Mouse (Mus musculus) kidney, embryonic 16.5 days (tissue): Measurements from ENCODE around the gene Vps45. TPM values are rescaled to one million over a fixed set of nuclear protein-coding genes. Genes with fewer than 3 reads are reported as not detected.

ENCODE experiments used
- ATAC-seq: fragments of 200-750 bp; cut with Nextera tagmentation; 2 replicates; pipeline ENCODE4 v1.8.0; 2017; ENCODE audit warnings: moderate TSS enrichment; ENCODE audit not compliant: low FRiP score, low TSS enrichment
- H3K27ac ChIP-seq: fragments of 300-500 bp; sonication (generic); 2 replicates; pipeline ENCODE4 v1.5.1; 2014; ENCODE audit warnings: low read length
- H3K27me3 ChIP-seq: fragments of 300-500 bp; sonication (generic); 2 replicates; pipeline ENCODE4 v1.6.1; 2014; ENCODE audit warnings: low read length, control low read depth, mixed read lengths; ENCODE audit not compliant: insufficient read depth
- H3K36me3 ChIP-seq: fragments of 300-500 bp; sonication (generic); 2 replicates; pipeline ENCODE4 v1.6.1; 2014; ENCODE audit warnings: low read length, control low read depth, mixed read lengths; ENCODE audit not compliant: insufficient read depth
- H3K4me1 ChIP-seq: fragments of 300-500 bp; sonication (generic); 2 replicates; pipeline ENCODE4 v1.6.1; 2014; ENCODE audit warnings: low read length, control low read depth, mixed read lengths; ENCODE audit not compliant: insufficient read depth
- H3K4me2 ChIP-seq: fragments of 300-500 bp; sonication (generic); replicated peaks from 2 replicates; pipeline ENCODE4 v1.6.1; 2014; ENCODE audit warnings: low read depth, low read length
- H3K4me3 ChIP-seq: fragments of 300-500 bp; sonication (generic); 2 replicates; pipeline ENCODE4 v1.5.1; 2014; ENCODE audit warnings: mild to moderate bottlenecking, low read length
- H3K9ac ChIP-seq: fragments of 300-500 bp; sonication (generic); replicated peaks from 2 replicates; pipeline ENCODE4 v1.6.1; 2014; ENCODE audit warnings: low read length
- H3K9me3 ChIP-seq: fragments of 300-500 bp; sonication (generic); 2 replicates; pipeline ENCODE4 v1.6.1; 2016; ENCODE audit warnings: low read length, control low read depth
- WGBS: fragments of 180-500 bp; shearing (Covaris S2); extraction: QIAGEN DNeasy Blood & Tissue Kit; methylation state at CpG from one replicate; pipeline ENCODE4 v1.1.7; 2014; 5-methylcytosine and 5-hydroxymethylcytosine counted together
- polyA plus RNA-seq: library from polyadenylated mRNA; unstranded; fragments of >200 nt; fragmentation: Nextera tagmentation; extraction: Ambion mirVana; gene quantifications from 2 replicates; pipeline ENCODE4 v1.2.1, GENCODE M21; 2015

Vps45 gene
- polyA plus RNA-seq, 1 experiment from 2014 or later = 37.0 TPM

DNA sequence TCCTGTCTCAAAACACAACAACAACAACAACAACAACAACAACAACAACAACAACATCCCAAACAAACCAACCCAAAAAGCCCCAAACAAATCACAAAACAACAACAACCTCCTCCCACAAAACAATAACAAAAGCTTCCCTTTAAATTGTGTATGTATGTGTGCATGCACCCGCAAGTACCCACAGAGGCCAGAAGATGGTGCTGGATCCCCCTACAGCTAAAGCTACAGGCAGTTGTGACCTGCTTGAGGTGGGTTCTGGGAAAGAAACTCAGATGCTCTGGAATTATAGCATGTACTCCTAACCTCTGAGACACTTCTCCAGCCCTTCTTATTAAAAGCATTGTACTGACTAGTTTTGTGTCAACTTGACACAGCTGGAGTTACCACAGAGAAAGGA lies 22.7 kb upstream of the Vps45 start:
- H3K4me1 ChIP-seq = no peaks in the 10 kb centered on the region
- ATAC-seq = no peak
- H3K27me3 ChIP-seq = no peaks in the 10 kb centered on the region
- no peaks in the 10 kb centered on the region for H3K36me3 ChIP-seq
- no peak overlapping the region for H3K9ac ChIP-seq
- 79% methylated on average over 1 of the region's 1 CpGs for WGBS
- no peak overlapping the region for H3K4me3 ChIP-seq
- H3K4me2 ChIP-seq = no peak overlapping the region
- H3K9me3 ChIP-seq = no peaks in the 10 kb centered on the region
- no peak overlapping the region for H3K27ac ChIP-seq

- WGBS = 42% methylated on average over 3 of the region's 3 CpGs
- Histone ChIP-seq H3K27me3 (no peaks in the 10 kb centered on the region), H3K4me2 (no peak overlapping the region), H3K9ac (no peak overlapping the region), H3K36me3 (no peaks in the 10 kb centered on the region), H3K9me3 (0 out of 2 replicates have a peak, but pooled peaks cover 2% of the 10 kb centered on the region), H3K4me1 (no peaks in the 10 kb centered on the region), H3K27ac (no peak overlapping the region), H3K4me3 (no peak overlapping the region)
- ATAC-seq = no peak
Measured at GRCm38 (mm10) chr3:96078711-96079110, 20.4 kb upstream of the Vps45 start.

- Histone ChIP-seq H3K4me1 (no peaks in the 10 kb centered on the region), H3K4me2 (no peak overlapping the region), H3K27me3 (no peaks in the 10 kb centered on the region), H3K27ac (no peak overlapping the region), H3K9ac (no peak overlapping the region), H3K9me3 (0 out of 2 replicates have a peak, but pooled peaks cover 2% of the 10 kb centered on the region), H3K36me3 (no peaks in the 10 kb centered on the region), H3K4me3 (no peak overlapping the region)
- 75% methylated on average over 6 of the region's 6 CpGs for WGBS
- no peak for ATAC-seq
Measured at GRCm38 (mm10) chr3:96078066-96078465, 19.8 kb upstream of the Vps45 start.

DNA sequence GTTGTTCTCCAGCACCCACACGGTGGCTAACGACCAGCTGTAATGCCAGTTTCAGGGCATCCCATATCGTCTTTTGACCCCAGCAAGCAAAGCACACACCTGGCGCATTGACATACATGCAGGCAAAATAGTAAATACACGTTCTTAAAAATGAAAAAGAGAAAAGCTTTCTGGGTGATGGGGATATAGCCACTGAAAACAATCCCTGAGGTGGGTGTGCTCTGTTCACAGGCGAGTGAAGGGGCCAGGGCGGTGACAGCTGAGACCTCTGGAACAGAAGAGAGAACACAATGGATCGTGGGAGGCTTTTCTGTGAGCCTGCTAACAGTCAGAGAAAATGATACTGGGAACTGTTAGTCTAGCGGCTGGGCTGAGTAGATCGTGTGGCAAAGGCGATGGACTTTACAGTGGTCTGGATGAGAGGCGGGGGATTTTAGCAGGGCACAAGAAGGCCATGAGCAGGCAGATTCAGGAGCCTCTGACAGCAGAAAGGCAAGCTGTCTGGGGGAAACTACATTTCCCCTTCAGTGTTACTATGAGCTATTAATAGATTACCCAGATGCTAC lies 14.7 kb upstream of the Vps45 start:
- WGBS = 43% methylated on average over 12 of the region's 12 CpGs
- peak overlapping the region; percentile 38 for H3K9ac ChIP-seq
- no peaks in the 10 kb centered on the region for H3K27me3 ChIP-seq
- H3K4me2 ChIP-seq = peak overlapping the region; percentile 41
- H3K9me3 ChIP-seq = 0 out of 2 replicates have a peak, but pooled peaks cover 2% of the 10 kb centered on the region
- no peak overlapping the region for H3K27ac ChIP-seq
- no peaks in the 10 kb centered on the region for H3K36me3 ChIP-seq
- H3K4me1 ChIP-seq = 0 out of 2 replicates have a peak, but pooled peaks cover 4% of the 10 kb centered on the region
- 0 out of 2 replicates have a peak, but pooled peaks have one; percentile 42 for ATAC-seq
- peak overlapping the region; percentile 8; the same call in 1 of the 2 replicates for H3K4me3 ChIP-seq

DNA sequence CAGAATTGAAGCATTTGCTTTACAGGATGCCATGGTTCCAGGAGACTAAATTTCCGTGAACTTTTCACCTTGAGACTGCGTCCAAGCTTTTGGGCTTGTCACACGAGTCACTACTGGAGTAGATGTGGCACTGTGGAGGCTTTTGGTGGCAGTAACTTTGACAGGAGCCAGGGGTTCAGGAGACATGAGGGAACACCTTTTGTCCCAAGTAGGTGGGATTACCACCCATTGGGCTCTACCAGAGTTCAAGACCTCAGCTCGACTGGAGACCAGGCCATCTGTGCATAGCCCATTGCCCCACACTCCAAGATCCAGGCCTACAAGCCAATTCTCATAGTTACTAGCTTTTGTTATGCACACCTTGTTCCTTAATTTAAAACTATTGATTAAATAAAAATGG lies 12.0 kb upstream of the Vps45 start:
- H3K4me2 ChIP-seq = no peak overlapping the region
- no peaks in the 10 kb centered on the region for H3K27me3 ChIP-seq
- H3K4me1 ChIP-seq = 0 out of 2 replicates have a peak, but pooled peaks cover 4% of the 10 kb centered on the region
- H3K27ac ChIP-seq = no peak overlapping the region
- H3K9ac ChIP-seq = no peak overlapping the region
- H3K9me3 ChIP-seq = 0 out of 2 replicates have a peak, but pooled peaks cover 1% of the 10 kb centered on the region
- no peaks in the 10 kb centered on the region for H3K36me3 ChIP-seq
- no peak for ATAC-seq
- H3K4me3 ChIP-seq = no peak overlapping the region
- 59% methylated on average over 4 of the region's 4 CpGs for WGBS

- ATAC-seq = no peak
- 0 out of 2 replicates have a peak, but pooled peaks cover 4% of the 10 kb centered on the region for H3K4me1 ChIP-seq
- H3K9me3 ChIP-seq = no peaks in the 10 kb centered on the region
- no peak overlapping the region for H3K4me3 ChIP-seq
- H3K4me2 ChIP-seq = no peak overlapping the region
- no peaks in the 10 kb centered on the region for H3K27me3 ChIP-seq
- 52% methylated on average over 1 of the region's 1 CpGs for WGBS
- H3K9ac ChIP-seq = no peak overlapping the region
- no peak overlapping the region for H3K27ac ChIP-seq
- H3K36me3 ChIP-seq = no peaks in the 10 kb centered on the region
Measured at GRCm38 (mm10) chr3:96069542-96069941, 11.3 kb upstream of the Vps45 start.

- Histone ChIP-seq H3K9me3 (no peaks in the 10 kb centered on the region), H3K4me2 (no peak overlapping the region), H3K27ac (no peak overlapping the region), H3K9ac (no peak overlapping the region), H3K36me3 (no peaks in the 10 kb centered on the region), H3K4me3 (no peak overlapping the region), H3K27me3 (no peaks in the 10 kb centered on the region), H3K4me1 (0 out of 2 replicates have a peak, but pooled peaks cover 4% of the 10 kb centered on the region)
- no peak for ATAC-seq
- 95% methylated on average over 6 of the region's 6 CpGs for WGBS
Measured at GRCm38 (mm10) chr3:96069046-96069445, 10.8 kb upstream of the Vps45 start.

DNA sequence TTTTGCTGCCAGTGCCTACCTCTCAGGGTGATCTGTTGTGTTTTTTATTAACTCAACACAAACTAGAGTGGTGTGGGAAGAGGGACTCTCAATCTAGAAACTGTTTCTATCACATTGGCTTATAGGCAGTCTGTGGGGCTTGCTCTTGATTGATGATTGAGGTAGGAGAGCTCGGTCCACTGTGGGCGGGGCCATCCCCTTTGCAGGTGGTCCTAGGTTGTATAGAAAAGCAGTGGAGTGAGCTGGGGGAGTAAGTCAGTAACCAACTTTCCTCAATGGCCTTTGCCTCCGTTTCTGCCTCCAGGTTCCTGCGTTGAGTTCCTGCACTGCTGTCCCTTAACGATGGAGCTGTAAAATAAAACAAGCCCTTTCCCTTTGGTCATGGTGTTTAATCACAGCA lies 8.5 kb upstream of the Vps45 start:
- no peaks in the 10 kb centered on the region for H3K36me3 ChIP-seq
- no peak overlapping the region for H3K9ac ChIP-seq
- WGBS = 39% methylated on average over 5 of the region's 5 CpGs
- no peak overlapping the region for H3K4me2 ChIP-seq
- H3K4me3 ChIP-seq = no peak overlapping the region
- H3K27ac ChIP-seq = no peak overlapping the region
- no peak for ATAC-seq
- H3K9me3 ChIP-seq = no peaks in the 10 kb centered on the region
- H3K27me3 ChIP-seq = no peaks in the 10 kb centered on the region
- no peaks in the 10 kb centered on the region for H3K4me1 ChIP-seq

DNA sequence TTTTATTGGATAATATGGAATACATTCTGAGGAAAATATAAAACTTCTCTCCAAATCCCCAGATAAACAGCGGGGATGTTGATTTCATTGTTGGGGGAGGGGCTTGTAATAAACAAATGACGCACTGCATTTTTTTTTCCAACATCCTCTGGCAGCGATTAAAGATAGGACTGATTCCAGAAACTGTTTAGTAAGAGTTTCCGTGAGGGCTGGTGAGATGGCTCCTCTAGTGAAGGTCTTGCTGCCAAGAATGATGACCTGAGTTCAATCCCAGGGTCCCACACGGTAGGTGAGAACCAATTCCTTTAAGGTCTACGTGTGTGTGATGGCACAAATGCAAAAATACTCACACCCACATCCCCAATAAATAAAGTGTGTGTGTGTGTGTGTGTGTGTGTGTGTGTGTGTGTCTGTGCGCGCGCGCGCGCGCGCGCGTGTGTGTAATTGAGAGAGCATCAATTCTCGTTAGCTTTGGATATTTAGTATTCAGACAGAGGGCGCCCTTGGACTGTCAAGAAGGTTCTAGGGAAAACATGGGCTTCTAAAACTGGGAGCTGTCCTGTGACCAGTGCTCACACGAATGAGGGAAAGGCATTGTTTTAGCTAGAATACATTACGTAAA lies 7.6 kb upstream of the Vps45 start:
- Histone ChIP-seq H3K9me3 (no peaks in the 10 kb centered on the region), H3K4me3 (peak overlapping the region; percentile 28), H3K4me1 (no peaks in the 10 kb centered on the region), H3K36me3 (no peaks in the 10 kb centered on the region), H3K9ac (peak overlapping the region; percentile 35; the same call in 1 of the 2 replicates), H3K27me3 (no peaks in the 10 kb centered on the region), H3K27ac (no peak overlapping the region), H3K4me2 (peak overlapping the region; percentile 38)
- WGBS = 45% methylated on average over 20 of the region's 20 CpGs
- peak; percentile 42 for ATAC-seq

DNA sequence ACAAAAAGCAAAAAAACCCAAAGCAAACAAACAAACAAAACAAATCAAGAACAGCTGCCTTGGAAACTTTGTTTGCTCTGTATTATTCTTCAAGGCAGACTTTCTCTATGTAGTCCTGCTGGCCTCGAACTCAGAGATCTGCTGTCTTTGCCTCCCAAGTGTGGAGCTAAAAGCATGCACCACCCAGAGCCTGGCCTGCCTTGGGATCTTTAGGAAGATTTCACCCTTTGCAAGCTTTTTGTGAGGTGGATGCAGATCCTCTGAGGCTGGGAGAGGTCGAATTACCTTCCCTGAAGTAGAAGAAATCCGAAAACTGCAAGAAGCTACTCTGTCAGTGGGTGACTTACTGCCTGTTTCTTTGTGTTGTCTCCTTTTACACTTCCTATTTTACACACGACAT lies 6.9 kb upstream of the Vps45 start:
- H3K36me3 ChIP-seq = no peaks in the 10 kb centered on the region
- H3K9me3 ChIP-seq = no peaks in the 10 kb centered on the region
- H3K4me3 ChIP-seq = no peak overlapping the region
- ATAC-seq = no peak
- no peaks in the 10 kb centered on the region for H3K27me3 ChIP-seq
- no peak overlapping the region for H3K27ac ChIP-seq
- no peak overlapping the region for H3K9ac ChIP-seq
- peak overlapping the region; percentile 38 for H3K4me2 ChIP-seq
- 21% methylated on average over 4 of the region's 4 CpGs for WGBS
- H3K4me1 ChIP-seq = no peaks in the 10 kb centered on the region
